Mouse (Mus musculus): ENCODE results near the gene Rtbdn. TPM values are rescaled to one million over a fixed set of nuclear protein-coding genes. Genes with fewer than 3 reads are reported as not detected.

Gene Rtbdn
- polyA plus RNA-seq, 1 experiment = not detected

- Histone ChIP-seq H3K27me3 (replicated peaks) (peaks cover 19% of the 10 kb centered on the region), H3K36me3 (replicated peaks; ENCODE audit: low read length) (peaks cover 8% of the 10 kb centered on the region), H3K9me3 (no peaks in the 10 kb centered on the region), H3K4me3 (replicated peaks) (peak within 1 kb of the TSS; percentile 93), H3K4me1 (peaks cover 39% of the 10 kb centered on the region)
- TF ChIP-seq GATA1 (IDR thresholded peaks at IDR 0.05; ENCODE audit: borderline replicate concordance, low read length) = no peak
- TF ChIP-seq FLI1 (IDR thresholded peaks at IDR 0.05; ENCODE audit: low read length) = no peak
Measured at GRCm38 (mm10) chr8:84908421-84909161, 38.2 kb upstream of the Rtbdn start, which contains the start of gene Dnase2a. Gene Dnase2a (plus strand): TSS chr8:84908560.

DNA sequence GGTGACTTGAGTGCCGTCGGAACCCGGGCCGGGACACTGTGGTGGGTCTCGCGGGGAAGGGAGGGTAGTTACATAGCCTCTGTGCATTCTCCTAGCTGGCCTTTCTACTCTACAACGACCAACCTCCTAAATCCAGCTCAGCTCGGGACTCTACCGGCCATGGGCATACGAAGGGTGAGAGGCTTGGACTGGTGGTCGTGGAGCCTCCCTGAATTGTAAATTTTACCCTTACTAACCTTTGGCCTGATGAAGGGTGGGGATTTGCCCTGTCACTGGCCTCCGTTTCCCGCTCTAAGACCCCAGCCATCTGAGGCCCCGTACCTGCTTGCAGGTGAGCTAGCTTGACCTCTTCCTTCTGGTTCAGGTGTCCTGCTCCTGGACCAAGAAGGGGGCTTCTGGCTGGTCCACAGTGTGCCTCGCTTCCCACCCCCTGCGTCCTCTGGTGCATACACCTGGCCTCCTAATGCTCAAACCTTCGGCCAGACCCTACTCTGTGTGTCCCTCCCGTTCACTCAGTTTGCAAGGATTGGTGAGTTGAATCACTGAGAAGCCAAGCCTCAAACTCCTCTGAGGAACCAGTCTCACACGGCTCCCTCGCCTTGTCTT is 37.5 kb upstream of the Rtbdn start:
- Histone ChIP-seq H3K4me1 (peaks cover 39% of the 10 kb centered on the region), H3K36me3 (replicated peaks; ENCODE audit: low read length) (peaks cover 8% of the 10 kb centered on the region), H3K4me3 (replicated peaks) (peak overlapping the region; percentile 93), H3K27me3 (replicated peaks) (peaks cover 19% of the 10 kb centered on the region), H3K9me3 (no peaks in the 10 kb centered on the region)
- TF ChIP-seq GATA1 (IDR thresholded peaks at IDR 0.05; ENCODE audit: borderline replicate concordance, low read length) (no peak), FLI1 (IDR thresholded peaks at IDR 0.05; ENCODE audit: low read length) (no peak)

DNA sequence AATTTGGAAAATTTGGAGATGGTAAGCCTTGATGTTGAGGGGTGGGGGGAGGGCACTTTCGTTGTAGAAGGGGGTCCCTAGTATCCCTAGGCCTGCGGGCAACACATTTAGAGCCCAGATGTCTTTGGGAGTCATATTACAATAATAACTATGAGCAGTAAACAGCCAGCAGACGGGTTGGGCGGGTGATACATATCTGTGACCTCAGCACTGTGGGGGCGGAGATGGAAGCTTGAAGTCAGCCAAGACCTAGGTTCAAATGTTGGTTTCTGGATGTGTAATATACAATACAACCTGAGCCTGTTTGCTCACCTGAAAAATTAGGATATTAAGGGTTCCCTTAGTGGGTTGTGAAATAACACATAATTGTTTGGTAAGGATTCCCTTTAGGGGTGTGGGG is 36.8 kb upstream of the Rtbdn start:
- Histone ChIP-seq H3K9me3 (no peaks in the 10 kb centered on the region), H3K4me1 (peaks cover 34% of the 10 kb centered on the region), H3K27me3 (replicated peaks) (peaks cover 19% of the 10 kb centered on the region), H3K4me3 (replicated peaks) (no peak overlapping the region), H3K36me3 (replicated peaks; ENCODE audit: low read length) (peaks cover 8% of the 10 kb centered on the region)
- TF ChIP-seq FLI1 (IDR thresholded peaks at IDR 0.05; ENCODE audit: low read length) (no peak), GATA1 (IDR thresholded peaks at IDR 0.05; ENCODE audit: borderline replicate concordance, low read length) (no peak)

- Histone ChIP-seq H3K9me3 (no peaks in the 10 kb centered on the region), H3K4me1 (peaks cover 34% of the 10 kb centered on the region), H3K4me3 (replicated peaks) (no peak overlapping the region), H3K27me3 (replicated peaks) (peaks cover 20% of the 10 kb centered on the region), H3K36me3 (replicated peaks; ENCODE audit: low read length) (peaks cover 8% of the 10 kb centered on the region)
- no peak for TF ChIP-seq FLI1 (IDR thresholded peaks at IDR 0.05; ENCODE audit: low read length)
- TF ChIP-seq GATA1 (IDR thresholded peaks at IDR 0.05; ENCODE audit: borderline replicate concordance, low read length) = no peak
Measured at GRCm38 (mm10) chr8:84910551-84910950, 36.2 kb upstream of the Rtbdn start.

DNA sequence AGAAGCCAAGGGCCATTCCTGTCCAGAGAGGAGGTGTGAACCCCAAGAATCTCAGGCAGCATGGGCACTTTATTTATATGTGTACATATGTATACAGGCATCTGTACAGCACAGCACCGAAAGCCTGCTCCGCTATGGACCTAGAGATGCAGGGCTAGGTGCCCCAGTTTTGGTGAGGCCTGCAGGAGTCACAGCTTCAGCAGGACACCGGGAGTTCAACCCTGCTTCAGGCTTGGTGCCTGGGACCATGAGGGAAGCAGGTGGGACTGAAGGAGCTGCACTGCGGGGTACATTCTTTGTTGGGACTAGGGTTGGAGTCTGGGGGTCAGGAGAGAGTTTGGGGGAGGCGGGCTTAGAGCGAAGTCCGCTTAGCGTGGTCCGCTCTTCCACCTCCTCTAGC is 34.9 kb upstream of the Rtbdn start:
- peaks cover 34% of the 10 kb centered on the region for H3K4me1 ChIP-seq
- H3K36me3 ChIP-seq (replicated peaks; ENCODE audit: low read length) = peaks cover 8% of the 10 kb centered on the region
- TF ChIP-seq GATA1 (IDR thresholded peaks at IDR 0.05; ENCODE audit: borderline replicate concordance, low read length) (no peak), FLI1 (IDR thresholded peaks at IDR 0.05; ENCODE audit: low read length) (no peak)
- H3K27me3 ChIP-seq (replicated peaks) = peaks cover 30% of the 10 kb centered on the region
- no peak overlapping the region for H3K4me3 ChIP-seq (replicated peaks)
- H3K9me3 ChIP-seq = no peaks in the 10 kb centered on the region

- Histone ChIP-seq H3K4me3 (replicated peaks) (no peak overlapping the region), H3K27me3 (replicated peaks) (peaks cover 30% of the 10 kb centered on the region), H3K36me3 (replicated peaks; ENCODE audit: low read length) (peaks cover 8% of the 10 kb centered on the region), H3K9me3 (no peaks in the 10 kb centered on the region), H3K4me1 (peaks cover 34% of the 10 kb centered on the region)
- no peak for TF ChIP-seq GATA1 (IDR thresholded peaks at IDR 0.05; ENCODE audit: borderline replicate concordance, low read length)
- no peak for TF ChIP-seq FLI1 (IDR thresholded peaks at IDR 0.05; ENCODE audit: low read length)
Measured at GRCm38 (mm10) chr8:84912391-84912790, 34.4 kb upstream of the Rtbdn start.

DNA sequence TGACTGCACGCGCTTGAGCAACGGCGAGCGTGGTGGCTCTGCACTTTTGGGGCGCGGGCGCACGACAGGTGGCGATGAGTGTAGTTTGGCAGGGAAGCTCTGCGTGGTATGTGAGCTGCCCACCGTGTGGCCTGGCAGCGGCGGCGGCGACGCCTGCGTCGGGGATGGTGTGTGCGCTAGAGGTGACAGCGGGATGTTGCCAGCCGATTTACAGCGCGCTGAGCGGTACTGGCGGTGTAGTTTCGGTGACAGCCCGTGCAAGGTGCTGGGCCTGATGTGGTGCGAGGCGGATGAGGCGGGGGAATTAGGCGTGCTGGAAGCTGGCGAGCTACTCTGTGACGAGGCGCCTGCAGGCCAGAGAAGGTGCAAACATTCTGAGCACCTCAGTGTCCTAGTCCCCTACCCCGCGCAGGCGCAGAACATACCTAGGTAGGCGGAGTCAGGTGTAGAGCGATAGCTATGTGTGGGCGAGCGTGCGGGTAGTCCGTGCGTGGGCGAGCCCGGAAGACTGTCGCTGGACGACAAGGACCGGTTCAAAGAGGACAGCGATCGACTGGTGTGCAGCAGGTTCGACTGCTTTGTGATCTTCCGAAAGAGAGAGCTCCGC is 33.8 kb upstream of the Rtbdn start:
- no peaks in the 10 kb centered on the region for H3K9me3 ChIP-seq
- H3K27me3 ChIP-seq (replicated peaks) = peaks cover 36% of the 10 kb centered on the region
- peaks cover 8% of the 10 kb centered on the region for H3K36me3 ChIP-seq (replicated peaks; ENCODE audit: low read length)
- peak overlapping the region; percentile 92 for H3K4me3 ChIP-seq (replicated peaks)
- TF ChIP-seq FLI1 (IDR thresholded peaks at IDR 0.05; ENCODE audit: low read length) (no peak), GATA1 (IDR thresholded peaks at IDR 0.05; ENCODE audit: borderline replicate concordance, low read length) (no peak)
- H3K4me1 ChIP-seq = peaks cover 30% of the 10 kb centered on the region

- H3K27me3 ChIP-seq (replicated peaks) = peaks cover 39% of the 10 kb centered on the region
- no peak for TF ChIP-seq FLI1 (IDR thresholded peaks at IDR 0.05; ENCODE audit: low read length)
- no peak for TF ChIP-seq GATA1 (IDR thresholded peaks at IDR 0.05; ENCODE audit: borderline replicate concordance, low read length)
- H3K4me3 ChIP-seq (replicated peaks) = peak overlapping the region; percentile 92
- peaks cover 30% of the 10 kb centered on the region for H3K4me1 ChIP-seq
- peaks cover 8% of the 10 kb centered on the region for H3K36me3 ChIP-seq (replicated peaks; ENCODE audit: low read length)
- H3K9me3 ChIP-seq = no peaks in the 10 kb centered on the region
Measured at GRCm38 (mm10) chr8:84913502-84913900, 33.3 kb upstream of the Rtbdn start.

- peak overlapping the region; percentile 57 for H3K4me3 ChIP-seq (replicated peaks)
- H3K36me3 ChIP-seq (replicated peaks; ENCODE audit: low read length) = peaks cover 8% of the 10 kb centered on the region
- TF ChIP-seq FLI1 (IDR thresholded peaks at IDR 0.05; ENCODE audit: low read length) (no peak), GATA1 (IDR thresholded peaks at IDR 0.05; ENCODE audit: borderline replicate concordance, low read length) (no peak)
Measured at GRCm38 (mm10) chr8:84913960-84914359, 32.8 kb upstream of the Rtbdn start.

GRCm38 (mm10) chr8:84915269-84915668 is 31.5 kb upstream of the Rtbdn start:
- Histone ChIP-seq H3K4me1 (peaks cover 17% of the 10 kb centered on the region), H3K36me3 (replicated peaks; ENCODE audit: low read length) (peaks cover 7% of the 10 kb centered on the region), H3K9me3 (no peaks in the 10 kb centered on the region), H3K4me3 (replicated peaks) (no peak overlapping the region), H3K27me3 (replicated peaks) (peaks cover 42% of the 10 kb centered on the region)
- TF ChIP-seq FLI1 (IDR thresholded peaks at IDR 0.05; ENCODE audit: low read length) = no peak
- TF ChIP-seq GATA1 (IDR thresholded peaks at IDR 0.05; ENCODE audit: borderline replicate concordance, low read length) = no peak

More at GRCm38 (mm10) chr8:84913960-84914359, 32.8 kb upstream of the Rtbdn start:
- Histone ChIP-seq H3K27me3 (replicated peaks) (peaks cover 39% of the 10 kb centered on the region), H3K9me3 (no peaks in the 10 kb centered on the region), H3K4me1 (peaks cover 26% of the 10 kb centered on the region)
